ENCODE assay signal across 10 mouse cellular contexts in the genomic region with DNA sequence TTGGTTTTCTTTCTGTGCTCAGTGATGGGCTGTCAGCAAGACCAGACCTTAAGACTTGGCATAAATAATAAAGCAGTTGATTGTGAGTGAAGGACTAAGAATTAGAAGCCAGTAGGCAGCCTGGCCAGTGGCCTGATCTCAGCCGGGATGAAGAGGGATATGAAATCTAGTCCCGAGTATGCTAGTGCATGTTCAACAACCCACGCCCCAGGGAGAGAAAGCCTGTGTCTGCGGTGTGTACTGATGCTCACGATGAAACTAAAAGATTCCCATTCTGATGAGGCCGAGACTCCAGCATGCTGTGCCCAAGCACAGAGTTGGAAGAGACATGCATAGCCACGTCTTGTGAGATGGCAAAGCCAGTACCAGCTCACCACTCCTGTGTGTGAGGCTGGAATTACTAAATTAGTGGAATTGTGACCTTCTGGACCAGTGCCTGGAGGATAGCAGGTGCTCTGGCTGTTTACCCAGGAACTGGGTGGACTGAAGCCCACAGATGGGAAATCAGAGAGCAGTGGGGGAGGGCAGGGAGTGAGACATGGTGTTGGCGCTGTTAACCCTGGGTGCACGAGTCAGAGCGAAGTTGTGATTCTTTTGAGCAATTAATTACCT. TPM values are rescaled to one million over a fixed set of nuclear protein-coding genes. Genes with fewer than 3 reads are reported as not detected.
DNase-seq lines count a peak whose midpoint lies in the region; ATAC-seq lines count a peak whose summit lies in the region.
"Had no signal": no experiment of that assay in that cellular context is flagged by ENCODE, and none has a peak within 500 bp of the region (broad histone marks: within the 10 kb centered on the region; RNA-seq: fewer than 3 reads in every experiment).

No protein-coding gene starts in this region.

- no peak overlapping the region for H3K4me2 ChIP-seq in hindbrain, embryonic 14.5 days (replicated peaks)
- H3K4me2 ChIP-seq in hindbrain, embryonic 11.5 days (replicated peaks; ENCODE audit: low read depth, low read length) = no peak overlapping the region
- H3K4me2 ChIP-seq in intestine, embryonic 15.5 days (replicated peaks) = no peak overlapping the region
- H3K4me2 ChIP-seq: stomach, embryonic 15.5 days had no signal

- no peaks in the 10 kb centered on the region for H3K9me3 ChIP-seq in hindbrain, embryonic 14.5 days (ENCODE audit: control insufficient read depth, low read length)
- no peaks in the 10 kb centered on the region for H3K9me3 ChIP-seq in hindbrain, embryonic 11.5 days (ENCODE audit: control insufficient read depth, low read length)
- H3K9me3 ChIP-seq in intestine, embryonic 15.5 days = no peaks in the 10 kb centered on the region
- H3K9me3 ChIP-seq: stomach, embryonic 15.5 days had no signal

- peak; percentile 21; the same call in 1 of the 2 replicates for ATAC-seq in hindbrain, embryonic 14.5 days (ENCODE audit: low FRiP score)
- ATAC-seq in hindbrain, embryonic 11.5 days (ENCODE audit: low FRiP score) = no peak
- peak; percentile 56; the same call in 1 of the 2 replicates for ATAC-seq in intestine, embryonic 15.5 days
- no peak for ATAC-seq in CD4-positive, CD25-positive, alpha-beta regulatory T cell, adult 4 months

- no peaks in the 10 kb centered on the region for H3K36me3 ChIP-seq in hindbrain, embryonic 14.5 days (replicated peaks; ENCODE audit: control insufficient read depth, insufficient read depth)
- H3K36me3 ChIP-seq in hindbrain, embryonic 11.5 days (ENCODE audit: control insufficient read depth, insufficient read depth, low read length) = no peaks in the 10 kb centered on the region
- H3K36me3 ChIP-seq in intestine, embryonic 15.5 days = no peaks in the 10 kb centered on the region
- H3K36me3 ChIP-seq: stomach, embryonic 15.5 days had no signal

- WGBS in hindbrain, embryonic 14.5 days = 73% methylated on average over 10 of the region's 10 CpGs
- 88% methylated on average over 10 of the region's 10 CpGs for WGBS in hindbrain, embryonic 11.5 days
- 72% methylated on average over 10 of the region's 10 CpGs for WGBS in intestine, embryonic 15.5 days

- no peak overlapping the region for H3K27ac ChIP-seq in hindbrain, embryonic 14.5 days
- no peak overlapping the region for H3K27ac ChIP-seq in hindbrain, embryonic 11.5 days (ENCODE audit: low read depth, low read length)
- H3K27ac ChIP-seq in intestine, embryonic 15.5 days = no peak overlapping the region
- H3K27ac ChIP-seq: stomach, embryonic 15.5 days had no signal

- peak; percentile 48 for DNase-seq in hindbrain, embryonic 14.5 days (ENCODE audit: low spot score)
- no peak for DNase-seq in hindbrain, embryonic 11.5 days (ENCODE audit: low spot score)
- DNase-seq in right cerebral cortex, postnatal 10 days (ENCODE audit: low spot score in 2 of 2) = peak; percentile 50 to 53
- DNase-seq in right cerebral cortex, postnatal 25 days = no peak
- no peak for DNase-seq in testis, postnatal 10 days (ENCODE audit: low spot score)
- no peak for DNase-seq in adipocyte (ENCODE audit: low spot score)

- no peak overlapping the region for H3K4me3 ChIP-seq in hindbrain, embryonic 14.5 days (replicated peaks; ENCODE audit: low read length)
- no peak overlapping the region for H3K4me3 ChIP-seq in hindbrain, embryonic 11.5 days (ENCODE audit: low read depth, low read length)
- no peak overlapping the region for H3K4me3 ChIP-seq in intestine, embryonic 15.5 days (replicated peaks)
- H3K4me3 ChIP-seq: stomach, embryonic 15.5 days had no signal

- no peaks in the 10 kb centered on the region for H3K27me3 ChIP-seq in hindbrain, embryonic 14.5 days (ENCODE audit: control insufficient read depth, insufficient read depth, low read length)
- H3K27me3 ChIP-seq in hindbrain, embryonic 11.5 days (ENCODE audit: control insufficient read depth, insufficient read depth, low read length) = no peaks in the 10 kb centered on the region
- H3K27me3 ChIP-seq in intestine, embryonic 15.5 days (replicated peaks) = no peaks in the 10 kb centered on the region
- H3K27me3 ChIP-seq: CH12.LX; stomach, embryonic 15.5 days had no signal

- H3K9ac ChIP-seq in hindbrain, embryonic 14.5 days = no peak overlapping the region
- no peak overlapping the region for H3K9ac ChIP-seq in hindbrain, embryonic 11.5 days (ENCODE audit: low read depth, low read length)
- no peak overlapping the region for H3K9ac ChIP-seq in intestine, embryonic 15.5 days
- H3K9ac ChIP-seq: stomach, embryonic 15.5 days had no signal

- H3K4me1 ChIP-seq in hindbrain, embryonic 14.5 days (replicated peaks; ENCODE audit: control insufficient read depth, insufficient read depth, low read length) = no peaks in the 10 kb centered on the region
- no peaks in the 10 kb centered on the region for H3K4me1 ChIP-seq in hindbrain, embryonic 11.5 days (replicated peaks; ENCODE audit: control insufficient read depth, insufficient read depth, low read length)
- H3K4me1 ChIP-seq in intestine, embryonic 15.5 days (replicated peaks) = 0 out of 2 replicates have a peak, but pooled peaks cover 4% of the 10 kb centered on the region
- H3K4me1 ChIP-seq: stomach, embryonic 15.5 days had no signal

RNA-seq across cellular contexts. Expression of gene Tox3, which starts 23.6 kb away (rescaled TPM):
- 28.0 and 28.4 TPM in 2 replicates for polyA plus RNA-seq in hindbrain, embryonic 14.5 days (2014; fragmentation: Nextera tagmentation; extraction: Ambion mirVana)
- polyA plus RNA-seq in hindbrain, embryonic 11.5 days (2014; fragmentation: Nextera tagmentation; extraction: Ambion mirVana) = 29.9 and 40.4 TPM in 2 replicates
- 4.8 and 7.0 TPM in 2 replicates for polyA plus RNA-seq in intestine, embryonic 15.5 days (2015; fragmentation: Nextera tagmentation; extraction: Ambion mirVana)
- polyA plus RNA-seq in CD4-positive, CD25-positive, alpha-beta regulatory T cell, adult 4 months (2017; shearing (Covaris generic)) = not detected

Comparison
In these comparisons a context has a peak if more than half of its experiments do, and no peak if none do; other contexts are left out.
1. ATAC-seq: peak in hindbrain, embryonic 14.5 days (single experiment) and intestine, embryonic 15.5 days (single experiment); none in hindbrain, embryonic 11.5 days (single experiment) and CD4-positive, CD25-positive, alpha-beta regulatory T cell, adult 4 months (single experiment).
2. DNase-seq: peak in hindbrain, embryonic 14.5 days (single experiment) and right cerebral cortex, postnatal 10 days (2 of 2); none in hindbrain, embryonic 11.5 days (single experiment), right cerebral cortex, postnatal 25 days (single experiment), testis, postnatal 10 days (single experiment) and adipocyte (single experiment).